Comparison of ENCODE assay signal across 7 mouse cellular contexts in genomic region chr4:70621431-70621837, GRCm38 (mm10).
A peak's percentile ranks its signal among the peaks of the same experiment; 100 is the strongest.
DNase-seq lines count a peak whose midpoint lies in the region; ATAC-seq and TF ChIP-seq lines count a peak whose summit lies in the region.

No protein-coding gene starts in this region.

- TF ChIP-seq POLR2A in liver, adult 2 months (IDR thresholded peaks at IDR 0.05; ENCODE audit: extremely low read depth, insufficient read depth, low read length) = no peak
- no peak for TF ChIP-seq POLR2A in myocyte (IDR thresholded peaks at IDR 0.05; ENCODE audit: insufficient read length, low read depth)

- H3K4me3 ChIP-seq in liver, adult 2 months (ENCODE audit: insufficient read depth, low read depth, low read length) = no peak overlapping the region
- no peak overlapping the region for H3K4me3 ChIP-seq in liver, embryonic 11.5 days (ENCODE audit: low read depth, low read length)
- H3K4me3 ChIP-seq in myocyte = no peak overlapping the region

- H3K36me3 ChIP-seq in liver, adult 2 months (ENCODE audit: control insufficient read depth, insufficient read depth, low read length) = no peaks in the 10 kb centered on the region
- H3K36me3 ChIP-seq in liver, embryonic 11.5 days (ENCODE audit: control insufficient read depth, insufficient read depth, low read length) = no peaks in the 10 kb centered on the region
- H3K36me3 ChIP-seq in myocyte (ENCODE audit: control insufficient read depth, insufficient read depth) = no peaks in the 10 kb centered on the region

- H3K4me1 ChIP-seq in liver, adult 2 months (ENCODE audit: control insufficient read depth, insufficient read depth, low read length) = no peaks in the 10 kb centered on the region
- no peaks in the 10 kb centered on the region for H3K4me1 ChIP-seq in liver, embryonic 11.5 days (replicated peaks; ENCODE audit: control insufficient read depth, insufficient read depth, low read length)

- no peak for ATAC-seq in liver, embryonic 11.5 days (replicated peaks; ENCODE audit: low FRiP score)
- ATAC-seq in activated CD4-positive, CD25-positive, alpha-beta regulatory T cell, adult 4 months = peak; percentile 32

- TF ChIP-seq CTCF in liver, adult 2 months (IDR thresholded peaks at IDR 0.05; ENCODE audit: low read depth, low read length) = 0 out of 2 replicates have a peak, but pooled peaks have one; percentile 24

- peak; percentile 35 for DNase-seq in liver, adult 2 months (ENCODE audit: extremely low read depth, low read depth, low spot score)
- DNase-seq in liver, embryonic 11.5 days (ENCODE audit: low spot score) = no peak
- DNase-seq in fibroblast of lung, adult 2 months (ENCODE audit: low read depth) = peak; percentile 62
- no peak for DNase-seq in spleen, adult 18-20 months
- DNase-seq in right cerebral cortex, adult 18-20 months = no peak

- 30% methylated on average over 2 of the region's 2 CpGs for WGBS in liver, adult 2 months
- WGBS in liver, embryonic 11.5 days = 43% methylated on average over 2 of the region's 2 CpGs

- no peaks in the 10 kb centered on the region for H3K9me3 ChIP-seq in liver, embryonic 11.5 days (ENCODE audit: control insufficient read depth, low read length)

- H3K4me2 ChIP-seq in liver, embryonic 11.5 days = no peak overlapping the region
- peak overlapping the region; percentile 10 for H3K4me2 ChIP-seq in myocyte (ENCODE audit: low read depth)

- no peak overlapping the region for H3K9ac ChIP-seq in liver, adult 2 months (ENCODE audit: low read depth, low read length)
- H3K9ac ChIP-seq in liver, embryonic 11.5 days (ENCODE audit: low read depth, low read length) = no peak overlapping the region

- no peak overlapping the region for H3ac ChIP-seq in myocyte (ENCODE audit: control insufficient read depth, insufficient read length)

- no peaks in the 10 kb centered on the region for H3K79me2 ChIP-seq in liver, adult 2 months (ENCODE audit: control insufficient read depth, insufficient read depth, low read length)
- no peaks in the 10 kb centered on the region for H3K79me2 ChIP-seq in myocyte (ENCODE audit: control insufficient read depth, insufficient read depth)

- no peak overlapping the region for H3K27ac ChIP-seq in liver, adult 2 months (replicated peaks; ENCODE audit: insufficient read depth, low read depth, low read length)
- H3K27ac ChIP-seq in liver, embryonic 11.5 days (ENCODE audit: low read depth, low read length) = no peak overlapping the region

- no peaks in the 10 kb centered on the region for H3K27me3 ChIP-seq in liver, adult 2 months (ENCODE audit: control insufficient read depth, insufficient read depth, low read length)
- no peaks in the 10 kb centered on the region for H3K27me3 ChIP-seq in liver, embryonic 11.5 days (replicated peaks; ENCODE audit: control insufficient read depth, insufficient read depth, low read length)
- H3K27me3 ChIP-seq in myocyte (ENCODE audit: control insufficient read depth, insufficient read depth, insufficient read length) = no peaks in the 10 kb centered on the region

TF ChIP-seq in myocyte, 11 proteins besides CTCF, POLR2A, EP300 and RAD21:
- TF ChIP-seq SRF (IDR thresholded peaks at IDR 0.05; ENCODE audit: control insufficient read depth, insufficient read length, low read depth) = no peak
- peak; percentile 97 for TF ChIP-seq CEBPB (IDR thresholded peaks at IDR 0.05; ENCODE audit: insufficient read depth, poor library complexity, severe bottlenecking)
- TF ChIP-seq E2F4 (IDR thresholded peaks at IDR 0.05; ENCODE audit: insufficient read depth) = no peak
- TF ChIP-seq USF1 (IDR thresholded peaks at IDR 0.05; ENCODE audit: low read depth) = no peak
- no peak for TF ChIP-seq TCF3 (IDR thresholded peaks at IDR 0.05; ENCODE audit: insufficient read length, low read depth)

Comparison
In these comparisons a context has a peak if more than half of its experiments do, and no peak if none do; other contexts are left out.
1. DNase-seq: peak in liver, adult 2 months (single experiment) and fibroblast of lung, adult 2 months (single experiment); none in liver, embryonic 11.5 days (single experiment), spleen, adult 18-20 months (0 of 2) and right cerebral cortex, adult 18-20 months (single experiment).